Mouse (Mus musculus): ENCODE results near the gene Gm614.

Gene Gm614

GRCm38 (mm10) chrX:101263892-101264291, at the start of gene Gm614:
Gene Gm614, minus strand, starts transcription at chrX:101263992.
- DNase-seq, result no peak

- DNase-seq, result no peak
Measured at GRCm38 (mm10) chrX:101309299-101309698, 45.5 kb upstream of the Gm614 start.

GRCm38 (mm10) chrX:101304646-101305045, 40.9 kb upstream of the Gm614 start:
- no peak for DNase-seq

- no peak for DNase-seq
Measured at GRCm38 (mm10) chrX:101301654-101302053, 37.9 kb upstream of the Gm614 start.

GRCm38 (mm10) chrX:101300427-101301030, 36.7 kb upstream of the Gm614 start:
- no peak for DNase-seq

- DNase-seq, result no peak
Measured at GRCm38 (mm10) chrX:101299473-101300426, 36.0 kb upstream of the Gm614 start.

GRCm38 (mm10) chrX:101299055-101299454, 35.3 kb upstream of the Gm614 start, which contains the start of gene Nlgn3:
Gene Nlgn3, plus strand, starts transcription at chrX:101299168.
- peak; percentile 44 for DNase-seq

GRCm38 (mm10) chrX:101290111-101290510, 26.3 kb upstream of the Gm614 start:
- DNase-seq, result no peak

GRCm38 (mm10) chrX:101289037-101289436, 25.2 kb upstream of the Gm614 start:
- DNase-seq, result no peak

GRCm38 (mm10) chrX:101288432-101288831, 24.6 kb upstream of the Gm614 start:
- no peak for DNase-seq

GRCm38 (mm10) chrX:101287543-101287942, 23.8 kb upstream of the Gm614 start:
- no peak for DNase-seq

GRCm38 (mm10) chrX:101285953-101286670, 22.3 kb upstream of the Gm614 start:
- DNase-seq, result no peak

- DNase-seq, result no peak
Measured at GRCm38 (mm10) chrX:101285534-101285933, 21.7 kb upstream of the Gm614 start.

- no peak for DNase-seq
Measured at GRCm38 (mm10) chrX:101282813-101283212, 19.0 kb upstream of the Gm614 start.

- peak; percentile 83 for DNase-seq
Measured at GRCm38 (mm10) chrX:101273875-101274738, 10.3 kb upstream of the Gm614 start, which contains the start of gene Med12. Gene Med12, plus strand, starts transcription at chrX:101274030.

GRCm38 (mm10) chrX:101273410-101273809, 9.6 kb upstream of the Gm614 start:
- no peak for DNase-seq

GRCm38 (mm10) chrX:101268755-101269124, 4.9 kb upstream of the Gm614 start, which contains the start of gene Gm20489:
Gene Gm20489, minus strand, starts transcription at chrX:101269023.
- no peak for DNase-seq

GRCm38 (mm10) chrX:101268025-101268754, 4.4 kb upstream of the Gm614 start, which contains the start of gene Il2rg:
Gene Il2rg, minus strand, starts transcription at chrX:101268255.
- DNase-seq, result no peak

GRCm38 (mm10) chrX:101266631-101267030, 2.8 kb upstream of the Gm614 start:
- no peak for DNase-seq

- DNase-seq, result no peak
Measured at GRCm38 (mm10) chrX:101260441-101261325, 3.1 kb downstream of the Gm614 start.
